Mouse (Mus musculus) liver, embryonic 16.5 days (tissue): ENCODE results near the gene Hsd11b1. TPM values are rescaled to one million over a fixed set of nuclear protein-coding genes. Genes with fewer than 3 reads are reported as not detected.
A peak's percentile ranks its signal among the peaks of the same experiment; 100 is the strongest.
"Not testable (repeated sequence)": the region's sequence is repeated elsewhere in the genome, so short reads cannot be mapped to it uniquely, and the experiment has no call there.

ENCODE experiments used
- ATAC-seq: fragments of 200-750 bp; cut with Nextera tagmentation; 2 replicates; pipeline ENCODE4 v1.8.0; 2017; ENCODE audit warnings: low read depth, mild to moderate bottlenecking, moderate number of reproducible peaks, moderate library complexity
- H3K27ac ChIP-seq: fragments of 300-500 bp; sonication (generic); 2 replicates; pipeline ENCODE4 v1.5.1; 2014; ENCODE audit warnings: mild to moderate bottlenecking, low read length
- H3K27me3 ChIP-seq: fragments of 300-500 bp; sonication (generic); 2 replicates; pipeline ENCODE4 v1.6.1; 2014; ENCODE audit warnings: low read depth, low read length, mixed read lengths; ENCODE audit not compliant: control insufficient read depth, insufficient read depth
- H3K36me3 ChIP-seq: fragments of 300-500 bp; sonication (generic); 2 replicates; pipeline ENCODE4 v1.6.1; 2014; ENCODE audit warnings: mild to moderate bottlenecking; ENCODE audit not compliant: control insufficient read depth, insufficient read depth
- H3K4me1 ChIP-seq: fragments of 300-500 bp; sonication (generic); 2 replicates; pipeline ENCODE4 v1.6.1; 2014; ENCODE audit warnings: low read depth, low read length, mixed read lengths; ENCODE audit not compliant: control insufficient read depth
- H3K4me2 ChIP-seq: fragments of 300-500 bp; sonication (generic); 2 replicates; pipeline ENCODE4 v1.6.1; 2014; ENCODE audit warnings: low read depth, low read length, mixed read lengths
- H3K4me3 ChIP-seq: fragments of 300-500 bp; sonication (generic); 2 replicates; pipeline ENCODE4 v1.5.1; 2014; ENCODE audit warnings: low read depth, mild to moderate bottlenecking, low read length
- H3K9ac ChIP-seq: fragments of 300-500 bp; sonication (generic); 2 replicates; pipeline ENCODE4 v1.6.1; 2014; ENCODE audit warnings: low read depth, low read length
- H3K9me3 ChIP-seq: fragments of 300-500 bp; sonication (generic); replicated peaks from 2 replicates; pipeline ENCODE4 v1.6.1; 2016; ENCODE audit warnings: low read length; ENCODE audit not compliant: control insufficient read depth
- WGBS: fragments of 180-500 bp; shearing (Covaris S2); extraction: QIAGEN DNeasy Blood & Tissue Kit; methylation state at CpG from one replicate; pipeline ENCODE4 v1.1.7; 2014; ENCODE audit not compliant: insufficient replicate concordance; 5-methylcytosine and 5-hydroxymethylcytosine counted together
- polyA plus RNA-seq: library from polyadenylated mRNA; unstranded; fragments of >200 nt; fragmentation: Nextera tagmentation; extraction: Ambion mirVana; gene quantifications from 2 replicates; pipeline ENCODE4 v1.2.1, GENCODE M21; 2015

Gene Hsd11b1
- polyA plus RNA-seq, 1 experiment from 2014 or later: 40.3 TPM

GRCm38 (mm10) chr1:193255488-193256288 is 8.2 kb downstream of the Hsd11b1 start:
- Histone ChIP-seq H3K4me1 (no peaks in the 10 kb centered on the region), H3K9me3 (no peaks in the 10 kb centered on the region), H3K27me3 (no peaks in the 10 kb centered on the region), H3K27ac (no peak overlapping the region), H3K36me3 (no peaks in the 10 kb centered on the region), H3K4me2 (no peak overlapping the region), H3K4me3 (no peak overlapping the region), H3K9ac (no peak overlapping the region)
- ATAC-seq: peak; percentile 13; the same call in 1 of the 2 replicates
- 17% methylated on average over 3 of the region's 3 CpGs for WGBS

- Histone ChIP-seq H3K27ac (no peak overlapping the region), H3K27me3 (no peaks in the 10 kb centered on the region), H3K4me1 (no peaks in the 10 kb centered on the region), H3K9ac (no peak overlapping the region), H3K9me3 (no peaks in the 10 kb centered on the region), H3K36me3 (no peaks in the 10 kb centered on the region), H3K4me3 (no peak overlapping the region), H3K4me2 (no peak overlapping the region)
- WGBS: 58% methylated on average over 8 of the region's 8 CpGs
- no peak for ATAC-seq
These were observed 8.8 kb downstream of the Hsd11b1 start for GRCm38 (mm10) chr1:193255032-193255431.

GRCm38 (mm10) chr1:193253895-193254294 is 10.0 kb downstream of the Hsd11b1 start:
- H3K4me1 ChIP-seq, H3K9me3 ChIP-seq, H3K27ac ChIP-seq, ATAC-seq, H3K27me3 ChIP-seq, H3K36me3 ChIP-seq, H3K9ac ChIP-seq, H3K4me2 ChIP-seq, H3K4me3 ChIP-seq: not testable (repeated sequence)
- 41% methylated on average over 3 of the region's 3 CpGs for WGBS

GRCm38 (mm10) chr1:193252616-193253015 is 11.3 kb downstream of the Hsd11b1 start:
- Histone ChIP-seq H3K36me3 (no peaks in the 10 kb centered on the region), H3K4me3 (no peak overlapping the region), H3K27ac (no peak overlapping the region), H3K27me3 (no peaks in the 10 kb centered on the region), H3K9me3 (no peaks in the 10 kb centered on the region), H3K4me2 (no peak overlapping the region), H3K9ac (no peak overlapping the region), H3K4me1 (no peaks in the 10 kb centered on the region)
- 35% methylated on average over 5 of the region's 5 CpGs for WGBS
- ATAC-seq: no peak

GRCm38 (mm10) chr1:193251386-193251785 is 12.5 kb downstream of the Hsd11b1 start:
- H3K27me3 ChIP-seq: no peaks in the 10 kb centered on the region
- no peak overlapping the region for H3K9ac ChIP-seq
- H3K27ac ChIP-seq: no peak overlapping the region
- no peak for ATAC-seq
- no peak overlapping the region for H3K4me3 ChIP-seq
- H3K4me1 ChIP-seq: no peaks in the 10 kb centered on the region
- H3K36me3 ChIP-seq: no peaks in the 10 kb centered on the region
- WGBS: 68% methylated on average over 7 of the region's 7 CpGs
- H3K9me3 ChIP-seq: no peaks in the 10 kb centered on the region
- H3K4me2 ChIP-seq: no peak overlapping the region

- Histone ChIP-seq H3K4me1 (no peaks in the 10 kb centered on the region), H3K9ac (no peak overlapping the region), H3K9me3 (no peaks in the 10 kb centered on the region), H3K4me3 (no peak overlapping the region), H3K27me3 (no peaks in the 10 kb centered on the region), H3K4me2 (no peak overlapping the region), H3K27ac (no peak overlapping the region), H3K36me3 (no peaks in the 10 kb centered on the region)
- 59% methylated on average over 2 of the region's 2 CpGs for WGBS
- no peak for ATAC-seq
These were observed 13.8 kb downstream of the Hsd11b1 start for GRCm38 (mm10) chr1:193250026-193250425.

GRCm38 (mm10) chr1:193244235-193244634 is 19.6 kb downstream of the Hsd11b1 start:
- H3K27ac ChIP-seq: no peak overlapping the region
- no peak for ATAC-seq
- H3K9ac ChIP-seq: no peak overlapping the region
- 85% methylated on average over 6 of the region's 6 CpGs for WGBS
- H3K4me3 ChIP-seq: no peak overlapping the region
- no peaks in the 10 kb centered on the region for H3K9me3 ChIP-seq
- H3K27me3 ChIP-seq: no peaks in the 10 kb centered on the region
- H3K4me1 ChIP-seq: no peaks in the 10 kb centered on the region
- no peaks in the 10 kb centered on the region for H3K36me3 ChIP-seq
- H3K4me2 ChIP-seq: no peak overlapping the region

- 52% methylated on average over 10 of the region's 10 CpGs for WGBS
- no peak for ATAC-seq
These were observed 20.2 kb downstream of the Hsd11b1 start for GRCm38 (mm10) chr1:193243571-193244193.

GRCm38 (mm10) chr1:193242863-193243262 is 21.0 kb downstream of the Hsd11b1 start:
- no peaks in the 10 kb centered on the region for H3K36me3 ChIP-seq
- no peak overlapping the region for H3K27ac ChIP-seq
- H3K4me3 ChIP-seq: no peak overlapping the region
- WGBS: 30% methylated on average over 4 of the region's 4 CpGs
- H3K9me3 ChIP-seq: no peaks in the 10 kb centered on the region
- H3K9ac ChIP-seq: no peak overlapping the region
- H3K4me2 ChIP-seq: no peak overlapping the region
- no peaks in the 10 kb centered on the region for H3K4me1 ChIP-seq
- no peaks in the 10 kb centered on the region for H3K27me3 ChIP-seq
- ATAC-seq: no peak; the same call in 1 of the 2 replicates

More at GRCm38 (mm10) chr1:193243571-193244193, 20.2 kb downstream of the Hsd11b1 start:
- no peaks in the 10 kb centered on the region for H3K4me1 ChIP-seq
- H3K36me3 ChIP-seq: no peaks in the 10 kb centered on the region
- no peaks in the 10 kb centered on the region for H3K9me3 ChIP-seq
- no peak overlapping the region for H3K4me2 ChIP-seq
- no peaks in the 10 kb centered on the region for H3K27me3 ChIP-seq
- H3K9ac ChIP-seq: no peak overlapping the region
- H3K27ac ChIP-seq: no peak overlapping the region
- H3K4me3 ChIP-seq: no peak overlapping the region
